Mouse (Mus musculus): ENCODE results near the gene Nme9.

DNA sequence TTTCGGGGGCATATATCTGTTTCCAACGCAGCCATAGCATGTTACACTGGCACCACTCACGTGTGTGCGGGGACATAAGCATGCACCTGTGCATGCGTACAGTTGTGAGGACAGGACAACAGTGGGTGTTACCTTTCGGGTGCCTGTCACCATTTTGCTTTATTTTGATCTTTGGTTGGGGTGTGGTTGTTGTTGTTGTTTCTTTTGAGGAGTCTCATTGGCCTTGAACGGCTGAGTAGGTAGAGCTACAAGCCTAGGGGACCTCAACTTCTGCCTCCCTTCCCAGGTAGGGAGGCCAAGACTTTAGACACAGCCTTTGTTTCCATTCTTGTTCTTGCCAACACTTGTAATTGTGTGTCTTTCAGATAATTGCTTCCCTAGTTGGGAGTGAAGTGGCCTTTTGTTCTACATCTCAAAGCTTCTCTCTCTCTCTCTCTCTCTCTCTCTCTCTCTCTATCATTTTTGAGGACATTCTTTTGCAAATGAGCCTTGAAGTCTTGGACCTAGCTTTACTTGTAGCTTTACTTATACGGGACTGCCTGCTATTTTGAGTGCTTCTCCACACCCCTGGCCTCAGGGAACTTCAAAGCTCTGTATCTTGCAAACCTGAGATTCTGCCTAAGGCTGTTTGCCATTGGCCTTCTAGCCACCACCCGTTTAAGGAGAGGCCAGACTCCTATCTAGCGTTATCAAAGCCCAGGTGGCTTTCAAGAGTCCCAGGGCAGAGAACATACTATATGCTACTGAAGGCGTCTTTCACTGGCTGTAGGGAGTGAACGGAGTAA lies 13.3 kb upstream of the Nme9 start:
- TF ChIP-seq CTCF (IDR thresholded peaks at IDR 0.05; ENCODE audit: extremely low read depth, insufficient read depth, low read length) (no peak), POLR2A (IDR thresholded peaks at IDR 0.05; ENCODE audit: extremely low read depth, insufficient read depth, low read length) (no peak)
